Mouse (Mus musculus) kidney, adult 2 months (tissue): Measurements from ENCODE around the gene Chic1.

Source experiments
- CTCF ChIP-seq: fragments of 200-500 bp; conservative IDR thresholded peaks from 2 replicates; pipeline ENCODE4 v1.5.1; 2011; ENCODE audit warnings: low read depth, mild to moderate bottlenecking, control low read depth, low read length, moderate library complexity, mixed read lengths; ENCODE audit not compliant: insufficient read depth, insufficient read length
- POLR2A ChIP-seq: fragments of 200-500 bp; IDR thresholded peaks from one replicate; pipeline ENCODE4 v1.6.1; 2011; ENCODE audit warnings: low read depth, low read length, control low read depth

- TF ChIP-seq CTCF (no peak), POLR2A (no peak)
Measured at GRCm38 (mm10) chrX:103314146-103314545, 42.1 kb upstream of the Chic1 start.
